22 mouse cellular contexts compared by ENCODE assay signal in the genomic region with DNA sequence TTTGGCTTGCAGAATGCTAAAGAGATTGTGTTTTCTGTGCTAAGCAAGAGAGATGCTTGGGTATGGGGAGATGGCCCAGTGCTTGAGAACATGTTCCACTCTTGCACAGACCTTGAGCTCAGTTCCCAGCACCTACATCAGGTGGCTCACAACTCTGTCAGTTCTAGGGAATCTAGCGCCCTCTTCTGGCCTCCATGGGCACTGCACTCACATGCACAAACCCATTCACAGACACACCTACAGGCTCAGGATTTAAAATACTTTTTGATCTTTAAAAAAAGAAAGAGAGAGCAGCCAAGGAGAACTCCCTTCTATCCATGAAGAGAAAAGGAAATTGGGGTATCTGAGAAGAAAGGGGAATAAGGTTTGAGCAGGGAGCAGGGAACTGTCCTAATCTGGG.
A peak's percentile ranks its signal among the peaks of the same experiment; 100 is the strongest.
DNase-seq lines count a peak whose midpoint lies in the region; ATAC-seq and TF ChIP-seq lines count a peak whose summit lies in the region.
"Had no signal": no experiment of that assay in that cellular context is flagged by ENCODE, and none has a peak within 500 bp of the region (broad histone marks: within the 10 kb centered on the region; RNA-seq: fewer than 3 reads in every experiment).

No protein-coding gene starts in this region.

- no peaks in the 10 kb centered on the region for H3K9me3 ChIP-seq in lung, postnatal 0 days (ENCODE audit: low read length)
- H3K9me3 ChIP-seq: heart, embryonic 13.5 days; hindbrain, embryonic 15.5 days; limb, embryonic 10.5 days; midbrain, embryonic 12.5 days had no signal

- ATAC-seq in lung, postnatal 0 days = no peak
- ATAC-seq in CD4-positive, CD25-positive, alpha-beta regulatory T cell, adult 4 months = no peak
- ATAC-seq: activated CD4-positive, CD25-positive, alpha-beta regulatory T cell, adult 4 months had no signal

- no peak overlapping the region for H3K4me3 ChIP-seq in kidney, adult 2 months (ENCODE audit: insufficient read depth, low read depth, low read length)
- no peak overlapping the region for H3K4me3 ChIP-seq in lung, postnatal 0 days (ENCODE audit: low read depth, low read length)
- H3K4me3 ChIP-seq: forebrain, embryonic 10.5 days; heart, embryonic 13.5 days; hindbrain, embryonic 15.5 days; limb, embryonic 10.5 days; midbrain, embryonic 12.5 days had no signal

- TF ChIP-seq CTCF in kidney, adult 2 months (conservative IDR thresholded peaks at IDR 0.05; ENCODE audit: insufficient read depth, insufficient read length, low read depth, low read length) = 0 out of 2 replicates have a peak, but pooled peaks have one; percentile 23
- TF ChIP-seq CTCF in lung, postnatal 0 days (IDR thresholded peaks at IDR 0.05) = peak; percentile 20; the same call in 1 of the 2 replicates

- TF ChIP-seq EP300 in lung, postnatal 0 days (IDR thresholded peaks at IDR 0.05) = no peak

- TF ChIP-seq POLR2A in kidney, adult 2 months (IDR thresholded peaks at IDR 0.05; ENCODE audit: low read depth, low read length) = no peak

- H3K9ac ChIP-seq in lung, postnatal 0 days (replicated peaks; ENCODE audit: low read depth) = no peak overlapping the region
- H3K9ac ChIP-seq: heart, embryonic 13.5 days; hindbrain, embryonic 15.5 days; midbrain, embryonic 12.5 days had no signal

- H3K4me1 ChIP-seq in kidney, adult 2 months (ENCODE audit: control insufficient read depth, insufficient read depth, low read length) = no peaks in the 10 kb centered on the region
- no peaks in the 10 kb centered on the region for H3K4me1 ChIP-seq in lung, postnatal 0 days (ENCODE audit: insufficient read depth, low read depth, low read length)
- H3K4me1 ChIP-seq: hindbrain, embryonic 15.5 days had no signal

- H3K27ac ChIP-seq in kidney, adult 2 months (ENCODE audit: insufficient read depth, low read depth, low read length) = no peak overlapping the region
- no peak overlapping the region for H3K27ac ChIP-seq in lung, postnatal 0 days (ENCODE audit: low read length)
- H3K27ac ChIP-seq: forebrain, embryonic 10.5 days; heart, embryonic 13.5 days; hindbrain, embryonic 15.5 days; limb, embryonic 10.5 days; macrophage; midbrain, embryonic 12.5 days had no signal

- no peaks in the 10 kb centered on the region for H3K27me3 ChIP-seq in kidney, adult 2 months (replicated peaks; ENCODE audit: control insufficient read depth, insufficient read depth, low read length)
- H3K27me3 ChIP-seq in lung, postnatal 0 days (replicated peaks; ENCODE audit: insufficient read depth, low read length) = no peaks in the 10 kb centered on the region
- H3K27me3 ChIP-seq: heart, embryonic 13.5 days; hindbrain, embryonic 15.5 days had no signal

- 49% methylated on average over 1 of the region's 1 CpGs for WGBS in kidney, adult 2 months
- WGBS in lung, postnatal 0 days = 44% methylated on average over 1 of the region's 1 CpGs

- no peak overlapping the region for H3K4me2 ChIP-seq in lung, postnatal 0 days (replicated peaks; ENCODE audit: low read depth, low read length)
- H3K4me2 ChIP-seq: heart, embryonic 13.5 days; hindbrain, embryonic 15.5 days; midbrain, embryonic 12.5 days had no signal

- no peaks in the 10 kb centered on the region for H3K36me3 ChIP-seq in kidney, adult 2 months (ENCODE audit: control insufficient read depth, insufficient read depth, low read length)
- H3K36me3 ChIP-seq in lung, postnatal 0 days (ENCODE audit: insufficient read depth, low read length) = no peaks in the 10 kb centered on the region
- H3K36me3 ChIP-seq: forebrain, embryonic 10.5 days; heart, embryonic 13.5 days; hindbrain, embryonic 15.5 days; limb, embryonic 10.5 days; midbrain, embryonic 12.5 days had no signal

- DNase-seq in kidney, adult 2 months = no peak
- DNase-seq in kidney, postnatal 36 days = no peak
- DNase-seq in lung, postnatal 0 days (ENCODE audit: low spot score) = no peak
- no peak for DNase-seq in lung, postnatal 25 days (ENCODE audit: low spot score)
- DNase-seq in ZHBTc4 (ENCODE audit: low read depth, low spot score) = peak; percentile 42
- DNase-seq in testis, postnatal 10 days (ENCODE audit: low spot score) = peak; percentile 42
- DNase-seq: adrenal gland, postnatal 14 days; cerebellum, adult 9-11 months; gastrocnemius, postnatal 25 days; heart, postnatal 36 days; kidney, adult 8-10 months; retina, postnatal 1 day; right cerebral cortex, postnatal 4 days; thymus, postnatal 14 days had no signal

Comparison
In these comparisons a context has a peak if more than half of its experiments do, and no peak if none do; other contexts are left out.
1. DNase-seq: peak in ZHBTc4 (single experiment) and testis, postnatal 10 days (single experiment); none in kidney, adult 2 months (single experiment), kidney, postnatal 36 days (0 of 2), lung, postnatal 0 days (single experiment) and lung, postnatal 25 days (single experiment).